Mouse (Mus musculus): ENCODE data around the gene Lix1l.

The Lix1l gene

DNA sequence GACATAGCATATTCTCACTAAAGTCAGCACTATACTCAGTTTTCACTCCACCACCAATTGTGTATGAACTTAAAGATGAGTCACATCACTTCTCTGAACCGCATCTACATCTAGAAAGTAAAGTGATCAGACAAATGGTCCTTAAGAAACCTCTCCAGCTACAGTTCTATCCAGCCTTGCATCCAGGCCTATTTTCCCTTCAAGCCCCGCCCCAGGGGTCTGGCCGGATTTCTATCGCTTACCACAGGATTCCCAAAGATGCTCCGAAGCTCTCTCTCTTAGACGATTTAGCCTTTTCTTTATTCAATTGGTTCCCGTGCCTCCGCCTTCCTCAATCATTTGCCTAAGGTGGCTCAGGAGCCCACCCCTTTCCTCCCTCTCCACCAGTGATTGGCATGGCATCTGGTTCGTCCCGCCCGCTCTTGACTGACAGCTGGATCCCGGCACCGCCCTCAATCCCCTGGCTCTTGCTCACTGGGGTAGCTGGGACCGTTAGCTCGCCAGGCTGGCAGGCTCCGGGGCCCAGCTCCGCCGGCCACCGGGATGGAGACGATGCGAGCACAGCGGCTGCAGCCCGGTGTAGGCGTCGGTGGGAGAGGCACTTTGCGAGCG is at the start of gene Lix1l:
Lix1l (plus strand) TSS at position 511 of the 612 bp plus-strand sequence.
- DNase-seq, result peak; percentile 98

DNA sequence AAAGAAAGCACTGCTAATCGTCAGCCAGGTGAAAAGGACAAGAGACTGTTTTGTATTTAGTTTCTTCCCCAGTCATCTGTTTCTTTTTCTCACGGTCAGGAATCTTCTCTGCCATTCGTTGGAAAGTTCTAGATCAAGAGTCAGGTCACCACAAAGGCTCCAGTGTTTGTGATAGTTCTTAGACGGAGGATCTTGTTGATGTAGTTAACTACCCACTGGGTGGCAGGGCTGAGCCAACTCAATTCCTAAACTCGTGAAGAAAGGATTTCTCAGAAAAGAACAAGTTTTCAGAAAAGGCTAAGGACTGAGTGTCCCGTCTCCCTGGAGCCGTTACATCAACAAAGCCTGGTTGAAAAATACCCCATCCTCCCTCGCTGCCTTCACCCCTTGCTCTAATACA is 49.7 kb upstream of the Lix1l start:
- DNase-seq, result peak; percentile 86

DNA sequence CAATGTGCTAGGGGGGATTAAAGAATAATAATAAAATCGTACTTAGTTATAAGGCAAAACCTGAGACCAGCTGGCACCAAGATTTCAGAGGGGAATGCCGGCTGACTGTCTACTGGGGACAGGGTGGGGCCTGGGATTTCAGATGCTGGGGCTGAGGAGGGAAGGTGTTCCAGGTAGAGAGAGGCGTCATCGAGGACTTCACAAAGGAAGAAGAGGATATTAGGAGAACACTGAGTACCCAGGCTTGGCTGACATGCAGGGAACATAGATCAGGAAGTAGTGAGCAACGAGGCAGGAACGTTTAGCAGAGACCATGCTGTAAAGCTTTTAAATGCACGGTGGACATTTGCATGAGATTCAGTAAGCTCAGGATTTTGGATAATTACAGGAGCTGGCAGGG is 49.1 kb upstream of the Lix1l start:
- no peak for DNase-seq

DNA sequence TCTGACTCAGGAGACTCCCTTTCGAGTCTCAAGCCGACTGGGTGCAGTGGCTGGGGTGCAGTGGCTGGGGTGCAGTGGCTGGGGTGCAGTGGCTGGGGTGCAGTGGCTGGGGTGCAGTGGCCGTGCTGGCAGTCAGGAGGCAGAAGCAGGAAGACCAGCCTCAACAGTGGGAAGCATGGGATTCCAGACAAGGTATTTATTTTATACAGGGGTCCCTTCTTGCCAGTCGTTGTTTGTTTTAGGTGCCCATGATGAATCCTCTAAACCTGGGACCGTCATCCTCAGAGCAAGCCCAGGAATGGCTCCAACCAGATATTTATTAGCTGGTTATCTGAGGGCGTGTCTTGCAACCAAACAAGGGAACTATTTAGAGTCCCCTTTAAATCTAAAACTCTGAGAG is 47.3 kb upstream of the Lix1l start:
- DNase-seq, result no peak

DNA sequence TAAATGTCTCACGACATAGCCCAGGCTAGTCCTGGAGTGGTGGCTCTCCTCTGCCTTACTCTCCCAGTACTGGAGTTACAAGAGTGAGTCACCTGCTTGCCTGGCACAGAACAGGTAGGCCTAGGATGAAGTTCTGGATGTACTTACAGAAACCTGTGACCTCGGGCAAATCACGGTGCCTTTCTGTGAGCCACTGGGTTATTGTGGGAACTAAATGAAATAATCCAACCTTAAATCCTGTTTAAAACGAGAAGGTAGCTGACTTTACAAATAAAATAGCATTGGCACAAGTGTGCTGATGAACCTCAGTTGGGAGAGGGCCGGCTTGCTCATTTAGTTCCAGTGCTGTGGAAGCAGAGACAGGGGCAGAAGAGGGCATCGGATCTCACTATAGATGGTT is 46.7 kb upstream of the Lix1l start:
- no peak for DNase-seq

DNA sequence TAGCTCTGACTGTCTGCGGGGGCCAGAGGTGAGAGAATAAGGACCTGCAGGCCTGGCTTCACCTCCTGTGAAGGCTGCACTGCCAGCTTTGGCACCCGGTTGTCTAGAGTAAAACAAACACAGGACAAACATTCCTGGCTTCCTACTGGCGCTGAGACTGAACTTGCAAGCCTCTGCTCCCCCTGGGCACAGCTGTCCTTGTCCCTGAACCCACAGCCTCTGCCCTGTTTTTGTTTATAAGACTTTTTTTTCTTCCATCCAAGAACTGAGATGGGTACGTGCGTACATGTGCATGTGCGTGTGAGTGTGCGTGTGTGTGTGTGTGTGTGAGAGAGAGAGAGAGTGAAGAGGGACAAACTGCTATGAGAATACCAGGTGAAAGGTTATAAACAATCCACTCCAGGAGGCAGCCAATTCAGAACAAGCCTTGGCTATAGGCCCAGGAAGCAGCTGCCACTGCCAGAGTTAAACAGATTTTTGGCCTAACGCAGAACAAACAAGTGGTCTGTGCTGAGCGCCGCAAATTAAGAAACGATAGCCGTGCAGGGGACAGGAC is 45.8 kb upstream of the Lix1l start:
- DNase-seq, result peak; percentile 94

DNA sequence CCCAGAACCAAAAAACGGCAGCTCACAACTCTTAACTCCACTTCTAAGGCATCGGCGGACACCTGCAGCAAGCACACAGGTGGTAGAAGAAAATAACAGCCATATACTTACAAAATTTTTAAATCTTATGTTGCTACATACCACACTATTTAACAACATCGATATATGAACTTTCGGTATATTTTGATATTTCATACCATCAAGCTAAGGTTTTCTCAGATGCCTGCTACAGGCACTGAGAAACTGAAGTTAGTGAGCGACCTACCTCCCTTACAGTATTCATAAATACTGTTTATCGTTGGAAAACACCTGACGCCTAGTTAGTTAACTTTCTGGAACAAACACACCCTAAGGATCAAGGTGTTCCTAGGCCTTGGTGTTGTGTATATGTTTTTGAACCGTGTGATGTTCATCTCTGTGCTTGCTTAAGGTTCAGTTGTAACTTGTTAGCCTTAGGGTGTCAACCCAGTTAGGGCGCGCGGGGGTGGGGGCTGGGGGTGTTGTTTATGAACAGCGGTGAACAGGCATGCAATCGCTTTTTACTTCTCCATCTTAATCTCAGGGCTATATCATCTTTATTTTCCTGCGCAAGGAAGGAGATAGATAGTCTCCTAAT is 44.8 kb upstream of the Lix1l start:
- DNase-seq, result no peak

DNA sequence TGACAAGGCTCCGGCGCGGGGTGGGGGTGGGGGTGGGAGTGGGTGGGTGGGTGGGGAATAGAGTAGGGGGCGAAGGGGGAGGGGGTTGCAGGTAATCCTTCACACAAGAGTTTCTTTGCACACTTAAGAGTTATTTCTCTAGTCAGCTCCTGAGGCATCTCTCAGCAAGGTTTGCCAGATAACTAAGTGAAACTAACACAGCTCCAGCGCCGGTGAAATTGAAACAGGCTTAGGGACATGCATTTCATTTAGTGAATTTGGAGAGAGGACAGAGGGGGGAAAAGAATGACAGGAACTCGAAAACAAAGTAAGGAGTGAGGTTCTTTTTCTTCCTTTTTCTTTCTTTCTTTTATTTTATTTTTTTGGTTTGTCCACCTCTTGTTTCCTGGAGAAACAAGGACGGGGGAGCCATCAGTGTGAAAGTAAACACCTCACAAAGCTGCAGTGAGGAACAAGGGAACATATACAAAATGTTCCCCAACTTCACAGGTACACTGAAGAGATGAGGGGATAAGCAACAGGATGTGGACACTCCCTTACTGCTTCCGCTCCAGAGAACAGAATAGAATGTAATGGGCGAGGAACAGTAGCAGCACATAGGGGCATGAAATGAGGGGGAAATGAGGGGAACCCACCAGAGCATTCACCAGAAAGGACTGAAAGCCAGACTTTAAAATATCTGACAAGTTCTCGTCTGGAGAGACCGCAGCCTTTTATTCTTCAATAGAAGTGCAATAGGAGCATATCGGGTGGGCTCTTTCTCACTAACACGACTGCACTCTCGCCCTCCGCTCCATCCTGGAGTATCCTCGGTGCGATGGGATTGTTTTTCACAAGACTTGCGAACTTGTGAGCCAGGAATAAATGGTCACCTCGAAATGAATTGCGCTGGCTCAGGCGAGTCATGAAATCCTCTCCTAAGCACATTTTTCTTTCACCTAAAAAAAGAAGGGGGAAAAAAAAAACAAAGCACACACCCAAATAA is 44.0 kb upstream of the Lix1l start:
- no peak for DNase-seq

DNA sequence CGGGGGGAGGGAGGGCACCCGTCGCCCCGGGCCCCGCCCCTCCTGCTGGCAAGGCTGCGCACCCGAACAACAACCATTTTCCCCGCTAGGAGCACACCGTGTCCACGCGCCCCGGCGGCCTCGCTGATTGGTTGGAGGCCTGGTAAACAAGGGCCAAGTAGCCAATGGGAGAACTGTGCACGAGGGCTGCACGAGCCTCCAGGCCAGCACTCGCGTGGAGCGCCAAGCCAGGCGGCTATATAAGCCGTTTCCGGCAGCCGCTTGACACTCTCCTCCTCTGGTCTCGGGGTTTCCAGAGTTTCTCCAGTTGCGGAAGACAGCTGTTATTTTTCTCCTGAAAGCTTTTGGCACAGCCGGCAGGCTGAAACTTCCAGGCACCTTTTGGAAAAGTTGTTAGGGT is 43.3 kb upstream of the Lix1l start, which contains the start of gene Txnip:
Txnip (plus strand) TSS at position 264 of the 400 bp plus-strand sequence.
- DNase-seq, result peak; percentile 100

DNA sequence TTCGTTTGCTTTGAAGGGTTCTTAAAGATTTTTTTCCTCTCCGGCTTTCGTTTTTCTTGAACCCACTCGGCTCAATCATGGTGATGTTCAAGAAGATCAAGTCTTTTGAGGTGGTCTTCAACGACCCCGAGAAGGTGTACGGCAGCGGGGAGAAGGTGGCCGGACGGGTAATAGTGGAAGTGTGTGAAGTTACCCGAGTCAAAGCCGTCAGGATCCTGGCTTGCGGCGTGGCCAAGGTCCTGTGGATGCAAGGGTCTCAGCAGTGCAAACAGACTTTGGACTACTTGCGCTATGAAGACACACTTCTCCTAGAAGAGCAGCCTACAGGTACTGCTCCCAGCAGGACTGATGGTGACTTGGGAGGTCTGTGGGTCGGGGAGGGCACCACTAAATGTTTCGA is 42.8 kb upstream of the Lix1l start:
- peak; percentile 54 for DNase-seq

DNA sequence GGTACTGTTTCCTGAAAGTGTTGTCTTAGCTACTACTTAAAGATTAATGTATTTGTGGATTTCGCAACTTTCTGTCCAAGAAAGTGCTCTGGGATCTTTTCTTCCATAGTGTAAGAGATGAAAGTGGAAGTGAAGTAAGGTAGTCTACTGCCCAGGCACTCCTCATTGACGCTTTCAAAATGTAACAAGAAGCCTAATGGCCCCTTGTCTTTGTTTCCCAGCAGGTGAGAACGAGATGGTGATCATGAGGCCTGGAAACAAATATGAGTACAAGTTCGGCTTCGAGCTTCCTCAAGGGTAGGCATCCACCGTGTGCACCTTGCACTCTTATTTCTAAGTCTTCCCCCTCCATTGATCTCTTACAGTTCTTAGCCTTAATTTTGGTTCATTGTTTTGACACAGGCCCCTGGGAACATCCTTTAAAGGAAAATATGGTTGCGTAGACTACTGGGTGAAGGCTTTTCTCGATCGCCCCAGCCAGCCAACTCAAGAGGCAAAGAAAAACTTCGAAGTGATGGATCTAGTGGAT is 42.2 kb upstream of the Lix1l start:
- DNase-seq, result no peak

DNA sequence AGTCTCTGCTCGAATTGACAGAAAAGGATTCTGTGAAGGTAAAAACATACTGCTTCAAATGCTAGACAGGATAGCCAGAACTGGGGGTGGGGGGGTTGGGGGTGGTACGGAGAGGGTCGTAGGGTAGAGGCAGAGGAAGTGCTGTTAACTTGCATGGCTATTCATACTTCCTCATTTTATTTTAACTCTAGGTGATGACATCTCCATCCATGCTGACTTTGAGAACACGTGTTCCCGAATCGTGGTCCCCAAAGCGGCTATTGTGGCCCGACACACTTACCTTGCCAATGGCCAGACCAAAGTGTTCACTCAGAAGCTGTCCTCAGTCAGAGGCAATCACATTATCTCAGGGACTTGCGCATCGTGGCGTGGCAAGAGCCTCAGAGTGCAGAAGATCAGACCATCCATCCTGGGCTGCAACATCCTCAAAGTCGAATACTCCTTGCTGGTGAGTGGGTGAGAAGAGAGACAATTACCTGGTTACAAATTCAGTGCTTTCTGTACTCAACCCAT is 41.5 kb upstream of the Lix1l start:
- no peak for DNase-seq

DNA sequence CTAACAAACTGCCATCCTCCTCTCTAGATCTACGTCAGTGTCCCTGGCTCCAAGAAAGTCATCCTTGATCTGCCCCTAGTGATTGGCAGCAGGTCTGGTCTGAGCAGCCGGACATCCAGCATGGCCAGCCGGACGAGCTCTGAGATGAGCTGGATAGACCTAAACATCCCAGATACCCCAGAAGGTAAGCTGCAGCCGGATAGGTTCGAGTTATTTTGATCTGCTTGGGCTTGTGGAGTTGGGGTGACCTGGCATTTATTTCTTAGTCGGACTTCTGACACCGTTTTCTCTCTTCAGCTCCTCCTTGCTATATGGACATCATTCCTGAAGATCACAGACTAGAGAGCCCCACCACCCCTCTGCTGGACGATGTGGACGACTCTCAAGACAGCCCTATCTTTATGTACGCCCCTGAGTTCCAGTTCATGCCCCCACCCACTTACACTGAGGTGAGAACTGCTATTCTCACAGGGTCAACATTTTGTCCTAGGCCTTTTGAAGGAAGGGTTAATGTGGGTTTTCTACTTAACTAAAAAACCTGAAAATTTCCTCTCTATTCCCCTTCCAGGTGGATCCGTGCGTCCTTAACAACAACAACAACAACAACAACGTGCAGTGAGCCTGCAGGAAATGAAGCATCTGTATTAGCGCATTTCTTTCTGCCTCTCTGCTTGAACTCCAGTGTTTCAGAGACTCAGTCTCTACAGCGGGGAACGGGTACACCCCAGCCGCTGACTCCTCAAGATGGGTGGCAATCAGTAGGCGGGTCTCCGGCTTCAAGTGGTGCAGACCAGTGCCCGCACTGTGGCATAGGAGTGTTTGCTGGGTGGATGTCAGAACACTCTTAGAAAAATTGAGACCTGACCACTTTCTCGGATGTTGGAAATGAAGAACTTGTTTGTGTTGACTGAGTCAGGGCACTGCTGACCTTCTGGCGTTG is 40.8 kb upstream of the Lix1l start:
- DNase-seq, result no peak

DNA sequence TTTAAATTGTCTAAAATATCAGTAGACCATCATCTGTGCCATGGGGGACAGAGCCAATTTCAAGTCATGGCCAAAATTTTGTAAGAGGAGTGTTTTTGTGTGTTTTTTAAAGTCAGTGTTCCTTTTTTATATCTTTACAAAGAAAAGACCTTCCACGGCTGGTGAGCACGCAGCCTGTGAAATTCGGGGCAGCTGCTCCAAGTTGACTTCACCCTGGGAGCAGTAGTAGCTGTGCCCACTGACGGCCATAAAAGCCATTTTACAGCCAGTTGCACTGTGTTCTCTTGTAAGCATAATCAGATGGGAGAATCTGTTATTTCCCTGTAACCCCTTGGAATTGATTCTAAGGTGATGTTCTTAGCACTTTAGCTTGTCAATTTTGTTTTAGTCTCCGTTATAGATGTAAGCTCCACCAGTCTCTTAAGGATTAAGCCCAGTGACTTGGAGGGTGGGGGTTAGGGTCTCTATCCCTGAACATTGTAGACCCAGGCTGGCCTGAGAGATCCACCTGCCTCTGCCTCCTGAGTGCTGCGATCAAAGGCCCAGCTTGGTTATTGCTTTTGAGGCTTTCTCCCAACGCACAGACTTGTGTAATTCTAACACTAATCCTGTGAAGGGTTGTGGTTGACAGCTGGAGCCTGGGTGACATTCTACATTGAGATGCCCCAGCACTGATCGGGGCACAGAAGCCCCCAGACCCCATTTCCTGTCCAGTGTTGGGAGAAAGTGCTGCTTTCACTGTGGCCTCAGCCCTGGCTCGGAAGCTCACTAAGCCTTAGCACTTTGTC is 39.9 kb upstream of the Lix1l start:
- no peak for DNase-seq

DNA sequence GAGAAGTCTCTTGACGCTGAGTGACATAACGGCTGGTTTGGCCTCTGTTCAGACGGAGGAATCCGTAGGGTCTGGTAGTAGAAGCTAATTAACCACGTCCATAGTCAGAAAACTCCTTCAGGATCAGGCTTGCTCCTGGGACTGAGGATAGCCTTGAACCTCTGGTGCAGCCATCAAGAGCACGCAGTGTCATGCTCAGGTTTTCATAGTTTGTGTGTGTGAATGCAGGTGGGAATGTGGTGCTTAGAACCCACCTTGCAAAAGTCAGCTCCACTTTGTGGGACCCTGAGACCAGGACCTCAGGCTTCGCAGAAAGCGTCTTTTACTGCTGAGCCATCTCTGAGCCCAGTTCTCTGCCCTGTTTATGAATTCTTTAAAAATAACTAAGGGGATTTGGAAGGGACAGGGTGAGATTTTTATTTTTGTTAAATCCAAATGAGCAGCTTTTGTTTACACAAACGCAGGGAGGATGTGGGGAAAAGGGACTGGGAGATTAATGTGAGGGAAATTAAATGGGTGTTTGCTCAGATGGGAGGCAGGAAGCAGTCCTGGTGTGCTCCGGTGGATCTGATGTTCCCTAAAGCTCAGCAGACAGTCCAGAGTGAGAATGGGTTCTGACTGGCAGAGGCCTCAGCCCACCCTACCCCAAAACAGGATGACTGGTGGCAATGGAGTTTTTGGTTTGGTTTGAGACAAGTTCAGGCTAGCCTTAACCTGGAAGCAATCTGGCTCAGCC is 38.8 kb upstream of the Lix1l start:
- DNase-seq, result peak; percentile 64

DNA sequence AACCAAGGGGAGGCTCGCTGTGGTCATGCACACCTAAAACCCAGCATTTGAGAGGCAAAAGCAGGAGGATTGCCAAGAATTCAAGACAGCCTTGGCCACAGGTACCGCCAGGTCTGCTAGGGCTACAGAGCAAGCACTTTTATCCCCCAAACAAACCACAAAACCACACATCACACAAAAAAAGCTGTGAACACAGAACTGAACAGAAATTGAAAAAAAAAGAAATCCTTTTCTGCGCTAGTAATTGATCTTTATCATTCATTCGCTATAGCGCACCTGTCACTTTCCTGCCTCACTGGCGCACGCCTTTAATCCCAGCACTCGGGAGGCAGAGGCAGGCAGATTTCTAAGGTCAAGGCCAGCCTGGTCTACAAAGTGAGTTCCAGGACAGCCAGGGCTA is 37.7 kb upstream of the Lix1l start:
- no peak for DNase-seq

DNA sequence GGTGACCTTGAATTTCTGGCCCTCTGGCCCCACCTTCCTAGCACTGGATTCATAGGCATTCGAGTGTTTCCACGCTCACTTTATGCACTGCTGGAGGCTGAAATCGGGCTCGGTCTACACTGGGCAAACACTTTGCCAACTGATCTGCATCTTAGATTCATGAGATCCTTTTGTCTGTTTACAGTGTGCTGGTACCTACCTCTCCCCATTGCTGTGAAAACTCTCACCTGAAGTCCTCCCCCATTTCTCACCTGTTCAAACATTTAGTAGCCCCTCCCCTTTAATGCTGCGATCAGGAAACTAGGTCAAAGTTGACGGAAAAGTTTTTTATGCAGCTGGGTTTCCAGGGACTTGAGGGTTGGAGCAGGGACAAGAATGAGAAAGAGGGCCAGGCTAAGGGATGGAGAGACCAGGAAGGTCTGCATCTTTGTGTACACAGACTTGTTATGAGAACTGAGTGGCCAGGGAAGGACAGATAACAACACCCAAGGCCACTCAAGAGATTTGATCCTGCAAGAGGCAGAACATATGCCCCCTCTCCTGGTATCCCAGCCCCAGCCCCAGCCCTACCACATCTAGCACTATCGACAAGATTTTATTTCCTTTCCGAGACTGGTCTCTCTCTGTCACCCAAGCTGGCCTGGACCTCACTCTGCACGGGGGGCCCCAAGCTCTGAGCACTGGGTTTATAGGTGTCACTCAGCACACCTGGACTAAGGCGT is 36.9 kb upstream of the Lix1l start:
- peak; percentile 68 for DNase-seq

DNA sequence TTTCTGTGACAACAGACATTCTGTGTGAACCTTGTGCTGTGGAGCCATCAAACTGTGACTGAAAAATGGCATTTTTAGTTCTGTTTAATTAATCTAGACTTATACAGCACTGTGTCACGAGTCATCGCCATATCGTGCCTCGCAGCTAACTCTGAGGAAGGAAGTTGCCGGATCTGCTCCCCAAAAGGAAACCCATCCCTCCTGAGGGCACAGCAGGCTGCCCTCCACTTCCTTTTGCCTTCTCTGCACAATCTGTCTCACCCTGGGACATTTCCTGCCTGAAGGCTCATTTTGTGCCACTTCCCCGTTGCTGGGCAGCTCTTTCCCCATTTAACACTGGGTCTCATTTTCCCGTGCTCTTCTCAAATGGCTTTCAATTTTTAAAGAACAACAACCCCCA is 36.3 kb upstream of the Lix1l start:
- peak; percentile 74 for DNase-seq

DNA sequence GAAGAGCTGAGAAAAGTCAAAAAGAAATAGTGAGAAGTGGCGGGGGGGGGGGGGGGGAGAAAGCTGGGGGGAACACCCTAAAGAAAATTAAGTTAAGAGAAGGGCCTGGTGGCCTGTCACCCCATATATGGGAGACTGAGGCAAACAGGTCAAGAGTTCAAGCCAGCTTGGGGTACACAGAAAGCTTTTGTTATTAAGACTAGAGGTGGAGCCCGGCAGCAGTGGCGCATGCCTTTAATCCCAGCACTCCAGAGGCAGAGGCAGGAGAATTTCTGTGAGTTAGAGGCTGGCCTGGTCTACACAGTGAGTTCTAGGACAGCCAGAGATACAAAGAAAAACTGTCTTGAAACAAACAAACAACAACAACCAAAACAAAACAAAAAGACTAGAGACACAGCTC is 35.8 kb upstream of the Lix1l start:
- DNase-seq, result no peak
